Mouse (Mus musculus) kidney, postnatal 10 days (tissue): Measurements from ENCODE around the gene Selplg.
A peak's percentile ranks its signal among the peaks of the same experiment; 100 is the strongest.

Source experiments
- DNase-seq: peaks from one replicate; pipeline ENCODE4 v3.0.0; 2021; ENCODE audit warnings: mixed read lengths

Gene Selplg

GRCm38 (mm10) chr5:113818572-113818971, 13.9 kb downstream of the Selplg start:
- no peak for DNase-seq

GRCm38 (mm10) chr5:113815638-113816152, 16.7 kb downstream of the Selplg start:
- DNase-seq, result peak; percentile 88

- DNase-seq, result no peak
Observed at GRCm38 (mm10) chr5:113815041-113815389, 17.4 kb downstream of the Selplg start.

- no peak for DNase-seq
Observed at GRCm38 (mm10) chr5:113814111-113815040, 18.1 kb downstream of the Selplg start.

GRCm38 (mm10) chr5:113813608-113814007, 18.8 kb downstream of the Selplg start:
- DNase-seq, result peak; percentile 26

GRCm38 (mm10) chr5:113812638-113813037, 19.8 kb downstream of the Selplg start:
- no peak for DNase-seq

- peak; percentile 57 for DNase-seq
Observed at GRCm38 (mm10) chr5:113811824-113812420, 20.5 kb downstream of the Selplg start.

GRCm38 (mm10) chr5:113810111-113810510, 22.3 kb downstream of the Selplg start:
- DNase-seq, result no peak

- peak; percentile 59 for DNase-seq
Observed at GRCm38 (mm10) chr5:113808177-113808576, 24.3 kb downstream of the Selplg start.

GRCm38 (mm10) chr5:113807712-113808111, 24.7 kb downstream of the Selplg start:
- peak; percentile 19 for DNase-seq

- DNase-seq, result peak; percentile 57
Observed at GRCm38 (mm10) chr5:113806414-113806813, 26.0 kb downstream of the Selplg start.

- no peak for DNase-seq
Observed at GRCm38 (mm10) chr5:113805301-113805700, 27.1 kb downstream of the Selplg start.

- no peak for DNase-seq
Observed at GRCm38 (mm10) chr5:113804395-113804966, 28.0 kb downstream of the Selplg start.

GRCm38 (mm10) chr5:113800280-113800679, 32.2 kb downstream of the Selplg start, which contains the start of gene Tmem119:
TSS of gene Tmem119 (minus strand) at chr5:113800516.
- DNase-seq, result peak; percentile 83

GRCm38 (mm10) chr5:113799691-113800090, 32.8 kb downstream of the Selplg start:
- DNase-seq, result no peak

GRCm38 (mm10) chr5:113798525-113798924, 33.9 kb downstream of the Selplg start:
- DNase-seq, result no peak

GRCm38 (mm10) chr5:113797149-113797882, 35.1 kb downstream of the Selplg start:
- peak; percentile 28 for DNase-seq

- DNase-seq, result peak; percentile 83
Observed at GRCm38 (mm10) chr5:113796401-113797148, 35.9 kb downstream of the Selplg start.

- DNase-seq, result peak; percentile 58
Observed at GRCm38 (mm10) chr5:113791197-113792095, 41.0 kb downstream of the Selplg start.

- DNase-seq, result peak; percentile 72
Observed at GRCm38 (mm10) chr5:113790453-113791196, 41.8 kb downstream of the Selplg start.
